Mouse (Mus musculus) thymus, adult 2 months (tissue): ENCODE measurements around the gene Fam92b. TPM values are rescaled to one million over a fixed set of nuclear protein-coding genes. Genes with fewer than 3 reads are reported as not detected.

Source experiments
- DNase-seq: peaks from one replicate; pipeline ENCODE4 v3.0.0; 2021
- H3K27ac ChIP-seq: fragments of 200-500 bp; 2 replicates; pipeline ENCODE4 v1.5.1; 2012; ENCODE audit warnings: low read length, control low read depth; ENCODE audit not compliant: control insufficient read depth, insufficient read depth
- H3K27me3 ChIP-seq: fragments of 200-500 bp; 2 replicates; pipeline ENCODE4 v1.6.1; 2012; ENCODE audit warnings: mild to moderate bottlenecking, low read length, moderate library complexity, mixed read lengths; ENCODE audit not compliant: control insufficient read depth, insufficient read depth
- H3K36me3 ChIP-seq: fragments of 200-500 bp; 2 replicates; pipeline ENCODE4 v1.6.1; 2012; ENCODE audit warnings: mild to moderate bottlenecking, low read length, moderate library complexity; ENCODE audit not compliant: control insufficient read depth, insufficient read depth
- H3K4me1 ChIP-seq: fragments of 200-500 bp; replicated peaks from 2 replicates; pipeline ENCODE4 v1.6.1; 2012; ENCODE audit warnings: low read length; ENCODE audit not compliant: control insufficient read depth, insufficient read depth
- H3K4me3 ChIP-seq: fragments of 200-500 bp; 2 replicates; pipeline ENCODE4 v1.5.1; 2012; ENCODE audit warnings: mild to moderate bottlenecking, low read length, control low read depth, moderate library complexity; ENCODE audit not compliant: control insufficient read depth, insufficient read depth
- CTCF ChIP-seq: fragments of 200-500 bp; IDR thresholded peaks from 2 replicates; pipeline ENCODE4 v1.5.1; 2012; ENCODE audit warnings: mild to moderate bottlenecking, control low read depth, low read length, moderate library complexity, borderline replicate concordance; ENCODE audit not compliant: control insufficient read depth, poor library complexity, insufficient read depth; ENCODE audit errors: extremely low read depth
- POLR2A ChIP-seq: fragments of 200-500 bp; IDR thresholded peaks from 2 replicates; pipeline ENCODE4 v1.6.1; 2012; ENCODE audit warnings: mild to moderate bottlenecking, low read length, control low read depth, moderate library complexity; ENCODE audit not compliant: control insufficient read depth, poor library complexity, insufficient read depth; ENCODE audit errors: extremely low read depth
- WGBS: fragments of 180-500 bp; shearing (Covaris S2); methylation state at CpG from one replicate; pipeline ENCODE4 v1.1.7; 2018; 5-methylcytosine and 5-hydroxymethylcytosine counted together
- polyA plus RNA-seq: library from polyadenylated mRNA; depleted of rRNA; stranded (reverse); fragments of >200 nt; gene quantifications from 2 replicates; pipeline ENCODE4 v1.2.3, GENCODE M21; 2012

The Fam92b gene
- polyA plus RNA-seq, 1 experiment, result 0.39 TPM

DNA sequence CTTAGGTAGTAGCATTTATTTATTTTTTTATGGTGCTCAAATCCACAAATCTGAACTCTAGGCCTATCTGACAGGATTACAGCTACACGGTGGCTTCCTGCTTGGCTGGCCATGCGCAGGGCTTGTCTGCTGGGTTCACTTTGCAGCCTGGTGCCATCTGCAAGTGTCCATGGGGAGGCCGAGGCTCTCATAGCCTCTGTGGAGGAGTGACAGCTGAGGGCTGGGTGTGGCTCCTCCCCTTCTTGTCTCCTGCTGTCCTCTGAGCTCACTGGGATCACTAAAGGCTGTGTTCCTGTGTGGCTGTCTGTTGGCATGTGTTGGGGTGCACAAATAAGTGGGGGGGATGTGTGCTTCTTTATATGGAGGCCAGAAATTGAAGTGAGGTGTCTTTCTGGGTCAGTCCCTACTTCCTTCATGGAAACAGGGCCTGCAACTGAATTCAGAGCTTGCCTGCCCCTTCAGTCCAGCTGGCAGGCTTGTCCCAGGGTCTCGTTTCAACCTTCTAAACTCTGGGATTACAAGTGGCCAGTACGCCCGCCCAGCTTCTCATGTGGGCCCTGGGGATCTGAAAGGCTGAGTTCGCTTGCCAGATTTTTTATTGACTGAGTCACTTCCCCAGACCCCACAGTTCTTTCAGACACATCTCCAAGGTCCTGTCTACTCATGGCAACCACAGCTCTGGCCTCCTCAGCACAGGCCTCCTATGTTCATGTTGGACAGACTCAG, 38.3 kb upstream of the Fam92b start:
- Histone ChIP-seq H3K27me3 (no peaks in the 10 kb centered on the region), H3K27ac (no peak overlapping the region), H3K4me1 (no peaks in the 10 kb centered on the region; the same call in 1 of the 2 replicates), H3K36me3 (no peaks in the 10 kb centered on the region), H3K4me3 (no peak overlapping the region)
- WGBS, result 82% methylated on average over 7 of the region's 7 CpGs
- DNase-seq, result no peak
- TF ChIP-seq CTCF (no peak), POLR2A (no peak)

DNA sequence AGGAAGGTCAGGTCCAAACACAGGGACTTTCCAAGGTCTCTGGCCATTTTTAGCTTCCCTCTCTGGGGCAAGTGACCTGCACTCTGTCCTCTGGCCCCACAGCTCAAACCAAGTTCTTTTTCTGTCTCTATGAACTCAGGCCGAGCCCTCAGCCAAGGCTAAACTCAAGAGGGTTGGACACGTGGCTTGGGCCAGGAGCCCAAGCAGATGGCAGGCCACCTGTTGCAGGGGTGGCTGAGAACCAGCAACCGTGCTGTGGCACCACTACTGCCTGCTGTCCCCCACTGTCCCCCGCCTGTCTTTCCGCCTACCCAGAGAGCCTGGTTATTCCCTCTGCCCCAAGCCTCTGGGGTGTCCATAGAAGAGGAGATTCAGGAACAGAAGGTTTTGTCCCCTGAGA, 36.7 kb upstream of the Fam92b start:
- H3K36me3 ChIP-seq, result no peaks in the 10 kb centered on the region
- no peak for TF ChIP-seq CTCF
- TF ChIP-seq POLR2A, result no peak
- H3K27me3 ChIP-seq, result no peaks in the 10 kb centered on the region
- DNase-seq, result no peak
- H3K4me3 ChIP-seq, result no peak overlapping the region
- no peak overlapping the region for H3K27ac ChIP-seq
- 73% methylated on average over 5 of the region's 5 CpGs for WGBS
- no peaks in the 10 kb centered on the region; the same call in 1 of the 2 replicates for H3K4me1 ChIP-seq

DNA sequence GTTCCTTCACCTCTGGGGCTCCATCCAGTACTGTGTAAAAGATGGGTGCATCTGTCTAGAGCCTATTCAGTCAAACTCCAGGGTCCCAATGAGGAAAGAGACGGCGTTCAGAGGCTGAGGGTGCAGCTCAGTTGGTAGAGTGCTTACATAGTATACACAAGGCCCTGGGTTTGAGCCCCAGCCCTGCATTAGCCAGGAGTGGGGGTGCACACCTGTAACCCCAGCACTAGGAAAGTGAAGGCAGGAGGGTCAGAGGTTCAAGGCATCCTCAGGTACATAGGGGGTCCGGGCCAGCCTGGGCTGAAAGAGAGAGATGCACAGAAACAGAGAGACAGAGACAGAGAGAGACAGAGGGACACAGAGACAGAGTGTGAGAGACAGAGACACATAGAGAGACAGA, 36.0 kb upstream of the Fam92b start:
- H3K27me3 ChIP-seq, result no peaks in the 10 kb centered on the region
- 98% methylated on average over 3 of the region's 3 CpGs for WGBS

DNA sequence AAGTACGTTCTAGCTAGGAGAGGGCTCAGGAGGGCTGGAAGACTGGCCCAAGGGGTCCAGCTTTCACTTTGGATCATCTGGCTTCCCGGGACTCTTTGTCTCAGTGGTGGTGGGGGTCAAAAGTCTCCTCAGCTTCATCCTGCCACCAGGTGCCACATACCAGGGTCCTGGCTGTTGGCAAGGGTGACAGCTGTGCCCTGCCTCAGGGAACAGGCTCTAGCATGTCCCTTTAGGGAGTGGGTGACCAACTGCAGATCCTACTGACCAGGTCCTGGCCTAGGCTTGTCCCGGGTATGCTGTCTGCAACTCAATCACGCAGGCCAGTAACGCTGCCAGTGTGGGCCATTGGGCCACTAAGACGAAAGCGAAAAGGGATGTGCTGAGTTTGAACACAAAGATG, 35.3 kb upstream of the Fam92b start:
- Histone ChIP-seq H3K4me1 (no peaks in the 10 kb centered on the region; the same call in 1 of the 2 replicates), H3K27ac (no peak overlapping the region), H3K4me3 (no peak overlapping the region), H3K36me3 (no peaks in the 10 kb centered on the region), H3K27me3 (no peaks in the 10 kb centered on the region)
- DNase-seq, result no peak
- 95% methylated on average over 7 of the region's 7 CpGs for WGBS
- TF ChIP-seq POLR2A (no peak), CTCF (no peak)

More for the DNA sequence above, 36.0 kb upstream of the Fam92b start:
- Histone ChIP-seq H3K4me3 (no peak overlapping the region), H3K27ac (no peak overlapping the region), H3K4me1 (no peaks in the 10 kb centered on the region; the same call in 1 of the 2 replicates), H3K36me3 (no peaks in the 10 kb centered on the region)
- DNase-seq, result no peak
- TF ChIP-seq CTCF (no peak), POLR2A (no peak)

DNA sequence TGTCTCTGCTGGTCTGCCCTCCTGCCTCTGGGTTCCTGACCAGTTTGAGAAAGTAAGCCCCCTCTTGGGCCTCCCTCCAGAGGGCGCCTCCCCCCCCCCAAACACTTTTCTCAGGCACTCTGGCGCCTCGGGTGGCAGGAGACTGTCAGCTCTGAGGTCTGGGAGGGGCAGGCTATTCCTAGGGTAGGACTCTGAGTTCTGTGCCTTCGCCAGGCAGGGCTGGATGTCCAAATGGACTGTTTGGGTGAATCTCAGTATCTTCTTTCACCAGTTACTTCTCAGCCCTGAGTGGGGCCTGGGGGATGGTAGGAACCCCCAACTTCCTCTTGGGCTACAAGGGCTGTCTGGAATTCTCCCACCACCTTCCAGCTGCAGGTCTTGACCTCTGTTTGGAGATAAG, 34.1 kb upstream of the Fam92b start:
- no peaks in the 10 kb centered on the region for H3K4me1 ChIP-seq
- no peaks in the 10 kb centered on the region for H3K36me3 ChIP-seq
- no peak overlapping the region for H3K4me3 ChIP-seq
- WGBS, result 28% methylated on average over 4 of the region's 4 CpGs
- no peaks in the 10 kb centered on the region for H3K27me3 ChIP-seq
- TF ChIP-seq CTCF (0 out of 2 replicates have a peak, but pooled peaks have one; percentile 32), POLR2A (no peak)
- H3K27ac ChIP-seq, result no peak overlapping the region
- no peak for DNase-seq

DNA sequence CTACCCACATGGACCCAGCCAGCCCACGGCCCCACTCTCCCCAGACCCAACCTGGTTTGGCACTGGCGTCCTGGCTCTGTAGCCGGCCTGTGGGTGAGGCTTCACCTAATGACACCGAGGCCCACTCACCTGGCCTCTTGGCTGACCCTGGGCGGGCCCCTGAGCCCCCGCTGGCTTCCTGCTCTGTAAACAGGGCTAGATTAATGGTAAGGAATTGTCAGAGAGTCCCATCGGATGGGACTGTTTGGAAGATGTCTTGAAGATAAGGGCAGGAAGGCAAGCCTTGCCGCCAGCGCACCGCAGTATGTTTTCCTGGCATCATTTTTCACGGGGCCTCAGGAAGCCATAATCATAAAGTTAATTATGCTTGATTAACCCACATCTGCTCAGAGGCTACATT, 30.8 kb upstream of the Fam92b start:
- H3K4me1 ChIP-seq, result peaks cover 7% of the 10 kb centered on the region
- TF ChIP-seq POLR2A (no peak), CTCF (no peak)
- no peak for DNase-seq
- WGBS, result 87% methylated on average over 11 of the region's 11 CpGs
- no peaks in the 10 kb centered on the region for H3K36me3 ChIP-seq
- H3K27ac ChIP-seq, result no peak overlapping the region
- no peaks in the 10 kb centered on the region for H3K27me3 ChIP-seq
- no peak overlapping the region for H3K4me3 ChIP-seq
